Mouse (Mus musculus) heart, embryonic 10.5 days (tissue): Measurements from ENCODE around the gene Rps8. TPM values are rescaled to one million over a fixed set of nuclear protein-coding genes. Genes with fewer than 3 reads are reported as not detected.
A peak's percentile ranks its signal among the peaks of the same experiment; 100 is the strongest.

ENCODE experiments used
- DNase-seq: peaks from one replicate; pipeline ENCODE4 v3.0.0-alpha.2; 2017; ENCODE audit warnings: low spot score
- H3K27ac ChIP-seq: fragments of 300-500 bp; sonication (generic); 2 replicates; pipeline ENCODE4 v1.5.1; 2016; ENCODE audit warnings: mild to moderate bottlenecking
- H3K27me3 ChIP-seq: fragments of 300-500 bp; sonication (generic); 2 replicates; pipeline ENCODE4 v1.6.1; 2016; ENCODE audit warnings: mild to moderate bottlenecking; ENCODE audit not compliant: poor library complexity, insufficient read depth, severe bottlenecking
- H3K36me3 ChIP-seq: fragments of 300-500 bp; sonication (generic); 2 replicates; pipeline ENCODE4 v1.6.1; 2016; ENCODE audit warnings: mild to moderate bottlenecking, moderate library complexity
- H3K4me1 ChIP-seq: fragments of 300-500 bp; sonication (generic); 2 replicates; pipeline ENCODE4 v1.6.1; 2016; ENCODE audit warnings: mild to moderate bottlenecking
- H3K4me3 ChIP-seq: fragments of 300-500 bp; sonication (generic); 2 replicates; pipeline ENCODE4 v1.5.1; 2016; ENCODE audit warnings: mild to moderate bottlenecking, moderate library complexity
- H3K9me3 ChIP-seq: fragments of 300-500 bp; sonication (generic); 2 replicates; pipeline ENCODE4 v1.6.1; 2016; ENCODE audit warnings: mild to moderate bottlenecking, moderate library complexity
- WGBS: fragments of 180-500 bp; shearing (Covaris S2); methylation state at CpG from one replicate; pipeline ENCODE4 v1.1.7; 2016; 5-methylcytosine and 5-hydroxymethylcytosine counted together
- polyA plus RNA-seq: library from polyadenylated mRNA; unstranded; fragments of >200 nt; fragmentation: Nextera tagmentation; extraction: Ambion mirVana; gene quantifications from 2 replicates; pipeline ENCODE4 v1.2.1, GENCODE M21; 2016

Rps8 gene
- polyA plus RNA-seq, 1 experiment from 2014 or later: 783 TPM

- WGBS: 85% methylated on average over 33 of the region's 33 CpGs
- peaks cover 40% of the 10 kb centered on the region for H3K4me1 ChIP-seq
- no peak overlapping the region for H3K27ac ChIP-seq
- H3K9me3 ChIP-seq: no peaks in the 10 kb centered on the region
- peaks cover 35% of the 10 kb centered on the region for H3K27me3 ChIP-seq
- no peak overlapping the region for H3K4me3 ChIP-seq
- DNase-seq: no peak
- H3K36me3 ChIP-seq: peaks cover 13% of the 10 kb centered on the region; the same call in 1 of the 2 replicates
These were observed 27.9 kb downstream of the Rps8 start for GRCm38 (mm10) chr4:117127991-117128686.

DNA sequence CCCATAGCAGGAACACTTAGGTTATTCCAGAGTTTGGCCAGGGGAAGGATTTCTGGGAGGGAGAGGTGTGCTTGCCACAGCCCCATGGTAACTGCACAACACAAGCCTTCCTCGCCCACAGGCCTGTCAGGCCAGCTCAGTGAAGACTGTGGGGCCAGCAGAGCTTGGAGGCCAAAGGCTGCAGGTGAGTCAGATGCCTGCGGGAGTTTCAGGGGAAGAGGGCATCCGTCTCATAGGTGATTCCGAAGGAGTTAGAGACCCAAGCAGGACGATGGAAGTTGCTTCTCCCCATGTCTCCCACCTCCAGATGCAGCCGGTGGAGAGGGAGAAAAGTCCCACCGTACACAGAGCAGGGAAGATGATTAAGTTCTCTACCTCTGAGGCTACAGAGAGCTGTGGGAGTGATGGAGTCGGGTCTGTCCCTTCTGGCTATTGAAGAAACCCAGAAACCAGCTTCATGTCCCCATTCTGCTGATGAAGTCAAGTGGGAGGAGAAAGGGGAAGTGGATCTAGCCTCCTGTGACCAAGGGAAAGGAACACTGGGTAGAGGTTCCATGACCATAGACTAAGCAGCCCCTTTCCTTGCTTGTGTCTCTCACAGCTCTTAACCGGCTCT lies 29.3 kb downstream of the Rps8 start, which contains the start of gene Tctex1d4:
Gene Tctex1d4 (plus strand): TSS at position 120 of the 616 bp plus-strand sequence.
- 79% methylated on average over 9 of the region's 9 CpGs for WGBS
- Histone ChIP-seq H3K4me3 (no peak within 1 kb of the TSS), H3K4me1 (peaks cover 27% of the 10 kb centered on the region), H3K27me3 (peaks cover 22% of the 10 kb centered on the region), H3K9me3 (no peaks in the 10 kb centered on the region), H3K36me3 (peaks cover 13% of the 10 kb centered on the region; the same call in 1 of the 2 replicates), H3K27ac (peak within 1 kb of the TSS; percentile 81)
- no peak for DNase-seq

DNA sequence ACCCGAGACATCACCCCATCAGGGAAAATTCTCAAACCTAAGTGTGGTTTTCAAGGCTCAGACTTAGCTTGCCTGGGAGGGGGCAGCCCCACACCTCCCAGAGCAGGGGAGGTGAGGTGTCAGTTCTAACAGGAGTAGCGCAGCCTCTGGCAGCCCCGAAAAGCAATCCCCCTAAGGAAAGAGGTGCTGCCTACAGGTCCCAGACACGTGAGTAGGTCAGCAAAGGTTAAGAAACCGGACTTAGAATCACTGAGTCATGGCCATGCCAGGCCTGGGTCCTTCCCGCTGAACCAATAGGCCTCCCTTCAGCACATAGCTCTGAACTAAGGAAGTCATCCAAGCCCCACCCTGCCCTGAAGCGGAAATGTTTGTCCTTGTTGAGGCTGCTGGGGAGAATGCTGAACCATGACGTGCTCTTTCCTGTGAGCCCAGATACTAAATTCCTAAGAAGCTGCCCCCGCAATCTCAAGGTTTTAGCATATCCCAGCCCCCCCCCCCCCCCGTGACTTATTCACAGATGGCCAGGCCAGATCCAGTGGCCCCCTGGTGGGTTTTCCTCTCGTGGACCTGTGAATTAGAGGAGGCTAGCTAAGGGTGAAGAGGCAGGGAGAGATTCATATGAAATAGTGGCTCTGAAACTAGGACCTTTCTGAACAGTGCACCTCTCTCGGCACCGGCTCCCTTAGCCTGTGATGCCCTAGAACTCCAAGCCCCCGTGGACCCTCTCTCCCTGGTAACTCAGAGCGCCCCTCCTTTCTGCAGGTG lies 30.0 kb downstream of the Rps8 start:
- H3K27me3 ChIP-seq: peaks cover 15% of the 10 kb centered on the region
- H3K4me1 ChIP-seq: peaks cover 26% of the 10 kb centered on the region
- peaks cover 9% of the 10 kb centered on the region; the same call in 1 of the 2 replicates for H3K36me3 ChIP-seq
- H3K4me3 ChIP-seq: no peak overlapping the region
- WGBS: 42% methylated on average over 15 of the region's 15 CpGs
- peak overlapping the region; percentile 81 for H3K27ac ChIP-seq
- peak; percentile 88 for DNase-seq
- no peaks in the 10 kb centered on the region for H3K9me3 ChIP-seq

DNA sequence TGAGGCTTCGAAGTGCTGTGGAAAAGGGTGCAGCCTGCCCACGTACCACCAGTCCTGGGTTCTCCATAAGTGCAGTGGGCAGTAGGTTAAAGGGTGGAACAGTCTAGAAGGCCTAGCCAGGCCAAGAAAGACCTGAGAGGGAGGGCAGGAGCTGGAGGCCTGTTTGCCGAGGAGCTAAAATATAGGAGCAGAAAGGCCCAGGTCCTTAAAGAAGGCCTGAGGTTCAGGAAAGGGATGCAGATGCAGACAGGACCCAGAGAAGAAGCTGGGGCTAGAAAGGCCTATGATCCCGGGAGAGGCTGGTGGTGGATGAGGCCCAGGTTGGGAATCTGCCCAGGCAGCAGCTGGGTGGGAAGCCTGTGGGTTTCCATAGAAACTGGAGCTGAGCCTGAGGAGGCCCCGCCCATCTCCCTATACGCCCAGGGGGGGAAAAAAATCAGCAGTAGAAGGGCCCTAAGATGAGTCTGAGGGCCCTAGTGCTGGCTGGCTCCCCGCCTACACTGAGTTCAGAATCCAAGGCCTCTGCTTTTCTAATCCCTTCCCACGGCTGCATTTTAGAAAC lies 30.6 kb downstream of the Rps8 start, which contains the start of gene Btbd19:
Gene Btbd19 (minus strand): TSS at position 378 of the 562 bp plus-strand sequence.
- peak within 1 kb of the TSS; percentile 81 for H3K27ac ChIP-seq
- 38% methylated on average over 8 of the region's 8 CpGs for WGBS

GRCm38 (mm10) chr4:117124518-117125347 lies 31.3 kb downstream of the Rps8 start:
- DNase-seq: no peak
- Histone ChIP-seq H3K27ac (peak overlapping the region; percentile 81), H3K27me3 (peaks cover 1% of the 10 kb centered on the region), H3K9me3 (no peaks in the 10 kb centered on the region), H3K36me3 (peaks cover 7% of the 10 kb centered on the region; the same call in 1 of the 2 replicates), H3K4me1 (peaks cover 26% of the 10 kb centered on the region), H3K4me3 (no peak overlapping the region)
- 55% methylated on average over 14 of the region's 14 CpGs for WGBS

More for the DNA sequence above, 30.6 kb downstream of the Rps8 start, which contains the start of gene Btbd19:
- no peak within 1 kb of the TSS for H3K4me3 ChIP-seq
- H3K36me3 ChIP-seq: peaks cover 7% of the 10 kb centered on the region; the same call in 1 of the 2 replicates
- peaks cover 26% of the 10 kb centered on the region for H3K4me1 ChIP-seq
- no peaks in the 10 kb centered on the region for H3K9me3 ChIP-seq
- DNase-seq: no peak
- H3K27me3 ChIP-seq: peaks cover 8% of the 10 kb centered on the region

- Histone ChIP-seq H3K36me3 (peaks cover 7% of the 10 kb centered on the region; the same call in 1 of the 2 replicates), H3K4me1 (peaks cover 26% of the 10 kb centered on the region), H3K4me3 (no peak overlapping the region), H3K27ac (0 out of 2 replicates have a peak overlapping the region, but pooled peaks have one; percentile 81), H3K27me3 (no peaks in the 10 kb centered on the region), H3K9me3 (no peaks in the 10 kb centered on the region)
- WGBS: 81% methylated on average over 3 of the region's 3 CpGs
- DNase-seq: no peak
These were observed 31.9 kb downstream of the Rps8 start for GRCm38 (mm10) chr4:117124218-117124517.

- no peak for DNase-seq
- peaks cover 26% of the 10 kb centered on the region for H3K4me1 ChIP-seq
- H3K27ac ChIP-seq: no peak overlapping the region
- no peaks in the 10 kb centered on the region for H3K27me3 ChIP-seq
- no peak overlapping the region for H3K4me3 ChIP-seq
- WGBS: 69% methylated on average over 8 of the region's 9 CpGs
- H3K36me3 ChIP-seq: 0 out of 2 replicates have a peak, but pooled peaks cover 7% of the 10 kb centered on the region
- no peaks in the 10 kb centered on the region for H3K9me3 ChIP-seq
These were observed 32.4 kb downstream of the Rps8 start for GRCm38 (mm10) chr4:117123546-117124217.

DNA sequence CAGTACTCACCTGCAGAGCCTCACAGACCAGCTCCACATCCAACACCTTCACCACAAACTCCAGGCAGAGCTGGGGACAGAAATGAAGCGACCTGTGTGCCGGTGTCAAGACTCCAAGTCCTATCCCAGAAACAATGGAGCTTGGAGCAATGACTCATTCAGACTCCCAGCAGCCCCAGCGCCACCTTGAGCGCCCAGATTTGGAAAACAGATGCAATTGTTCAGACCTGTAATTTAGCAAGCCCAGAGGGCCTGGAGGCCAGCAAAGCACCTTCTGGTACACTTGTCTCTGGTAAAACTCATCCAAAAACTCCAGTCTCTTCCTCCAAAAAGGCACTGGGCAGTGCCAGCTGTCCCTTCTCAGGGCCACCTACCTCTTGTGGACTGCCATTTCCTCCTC lies 33.8 kb downstream of the Rps8 start:
- Histone ChIP-seq H3K9me3 (no peaks in the 10 kb centered on the region), H3K27me3 (no peaks in the 10 kb centered on the region), H3K4me1 (peaks cover 26% of the 10 kb centered on the region), H3K36me3 (no peaks in the 10 kb centered on the region), H3K4me3 (no peak overlapping the region), H3K27ac (no peak overlapping the region)
- WGBS: 84% methylated on average over 4 of the region's 4 CpGs
- DNase-seq: no peak

DNA sequence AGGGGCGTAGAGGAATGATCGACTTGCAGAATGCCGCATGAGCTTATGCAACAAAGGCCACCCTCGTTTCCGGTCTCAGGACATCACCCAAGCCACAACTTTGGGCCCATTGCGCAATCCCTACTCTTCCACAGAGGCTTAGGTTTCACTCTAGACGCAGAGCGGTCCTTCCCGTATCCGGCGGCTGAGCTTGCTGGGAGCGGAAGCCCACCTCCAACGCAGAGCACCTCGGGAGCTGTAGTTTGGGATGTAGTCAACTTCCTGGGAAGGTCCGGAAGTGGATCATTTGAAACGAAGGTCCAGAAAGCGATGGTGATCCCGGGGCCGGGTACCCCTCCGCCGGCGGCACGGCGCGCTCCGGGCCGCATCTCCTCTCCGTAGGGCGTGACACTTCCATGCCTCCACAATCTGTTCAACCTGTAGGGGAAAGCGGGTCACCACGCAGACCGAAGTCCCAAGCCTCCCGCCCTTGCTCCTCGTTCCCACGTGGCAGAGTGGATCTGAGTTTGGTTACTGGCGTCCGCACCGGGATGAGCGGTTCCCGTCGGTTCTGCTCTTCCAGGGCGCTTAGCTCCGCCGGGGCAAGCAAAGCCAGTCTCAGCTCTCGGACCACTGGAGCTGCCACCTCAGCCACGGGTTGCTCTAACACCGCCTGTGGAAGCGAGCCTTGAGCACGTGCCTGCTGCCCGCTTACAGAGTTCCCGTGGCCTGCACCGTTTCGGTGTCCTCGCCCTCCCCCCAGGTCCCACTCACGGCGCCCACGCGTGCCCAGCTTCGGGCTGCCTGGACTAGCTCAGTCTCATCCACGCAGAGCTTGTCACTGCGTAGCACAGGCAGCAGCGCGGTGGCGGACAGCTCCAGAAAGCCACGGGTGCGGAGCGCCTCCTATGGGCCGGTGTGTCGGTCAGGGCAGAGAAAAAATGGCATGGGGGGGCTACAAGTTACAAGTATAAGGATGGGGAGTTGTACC lies 35.3 kb downstream of the Rps8 start:
- WGBS: under 1% methylated on average over 69 of the region's 69 CpGs
- peaks cover under 1% of the 10 kb centered on the region; the same call in 1 of the 2 replicates for H3K36me3 ChIP-seq
- H3K4me1 ChIP-seq: peaks cover 23% of the 10 kb centered on the region
- peak overlapping the region; percentile 71 for H3K4me3 ChIP-seq
- no peaks in the 10 kb centered on the region for H3K27me3 ChIP-seq
- DNase-seq: peak; percentile 98
- no peaks in the 10 kb centered on the region for H3K9me3 ChIP-seq
- peak overlapping the region; percentile 87 for H3K27ac ChIP-seq

DNA sequence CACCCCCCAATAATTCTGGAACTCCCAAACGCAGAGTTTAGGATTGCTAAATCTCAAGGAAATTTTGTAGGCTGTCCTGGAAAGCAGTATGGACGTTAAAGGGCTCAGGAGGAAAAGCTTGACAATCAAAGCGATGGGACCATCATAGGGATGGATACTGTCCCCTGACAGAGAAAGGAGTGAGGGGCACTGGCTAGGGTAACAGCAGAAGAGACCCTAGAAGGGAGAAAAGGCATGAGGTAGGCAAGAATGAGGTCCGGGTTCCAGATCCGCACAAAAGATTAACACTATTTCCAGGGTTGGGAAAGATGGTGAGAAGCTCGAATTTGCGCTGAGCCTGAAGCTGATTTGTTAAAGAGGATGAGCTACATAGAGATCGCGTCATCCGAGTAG lies 36.0 kb downstream of the Rps8 start:
- Histone ChIP-seq H3K4me1 (peaks cover 16% of the 10 kb centered on the region), H3K27ac (peak overlapping the region; percentile 87), H3K27me3 (no peaks in the 10 kb centered on the region), H3K36me3 (peaks cover 7% of the 10 kb centered on the region; the same call in 1 of the 2 replicates), H3K4me3 (peak overlapping the region; percentile 71), H3K9me3 (no peaks in the 10 kb centered on the region)
- DNase-seq: no peak
- 8% methylated on average over 10 of the region's 10 CpGs for WGBS

- Histone ChIP-seq H3K4me3 (peak overlapping the region; percentile 71), H3K27me3 (no peaks in the 10 kb centered on the region), H3K36me3 (peaks cover 11% of the 10 kb centered on the region; the same call in 1 of the 2 replicates), H3K27ac (peak overlapping the region; percentile 87), H3K9me3 (no peaks in the 10 kb centered on the region), H3K4me1 (peaks cover 12% of the 10 kb centered on the region)
- DNase-seq: no peak
- 76% methylated on average over 5 of the region's 5 CpGs for WGBS
These were observed 36.4 kb downstream of the Rps8 start for GRCm38 (mm10) chr4:117119636-117120035.
